Mouse (Mus musculus) hindbrain, embryonic 14.5 days (tissue): ENCODE results near the gene Mcub. TPM values are rescaled to one million over a fixed set of nuclear protein-coding genes. Genes with fewer than 3 reads are reported as not detected.

ENCODE experiments used
- ATAC-seq: fragments of 200-750 bp; cut with Nextera tagmentation; 2 replicates; pipeline ENCODE4 v1.8.0; 2017; ENCODE audit warnings: moderate number of reproducible peaks, mild to moderate bottlenecking, moderate TSS enrichment, moderate library complexity; ENCODE audit not compliant: low FRiP score
- DNase-seq: peaks from one replicate; pipeline ENCODE4 v3.0.0-alpha.2; 2015; ENCODE audit warnings: low spot score
- H3K27ac ChIP-seq: fragments of 300-500 bp; sonication (generic); 2 replicates; pipeline ENCODE4 v1.5.1; 2014; ENCODE audit warnings: mild to moderate bottlenecking, moderate library complexity
- H3K27me3 ChIP-seq: fragments of 300-500 bp; sonication (generic); 2 replicates; pipeline ENCODE4 v1.6.1; 2014; ENCODE audit warnings: mild to moderate bottlenecking, low read length, mixed read lengths; ENCODE audit not compliant: control insufficient read depth, insufficient read depth
- H3K36me3 ChIP-seq: fragments of 300-500 bp; sonication (generic); replicated peaks from 2 replicates; pipeline ENCODE4 v1.6.1; 2014; ENCODE audit not compliant: control insufficient read depth, insufficient read depth
- H3K4me1 ChIP-seq: fragments of 300-500 bp; sonication (generic); replicated peaks from 2 replicates; pipeline ENCODE4 v1.6.1; 2014; ENCODE audit warnings: antibody characterized with exemption, low read length, mixed read lengths; ENCODE audit not compliant: control insufficient read depth, insufficient read depth
- H3K4me2 ChIP-seq: fragments of 300-500 bp; sonication (generic); replicated peaks from 2 replicates; pipeline ENCODE4 v1.6.1; 2014; ENCODE audit warnings: mild to moderate bottlenecking, moderate library complexity
- H3K4me3 ChIP-seq: fragments of 300-500 bp; sonication (generic); replicated peaks from 2 replicates; pipeline ENCODE4 v1.5.1; 2014; ENCODE audit warnings: mild to moderate bottlenecking, low read length
- H3K9ac ChIP-seq: fragments of 300-500 bp; sonication (generic); 2 replicates; pipeline ENCODE4 v1.6.1; 2014
- H3K9me3 ChIP-seq: fragments of 300-500 bp; sonication (generic); 2 replicates; pipeline ENCODE4 v1.6.1; 2016; ENCODE audit warnings: low read length; ENCODE audit not compliant: control insufficient read depth
- WGBS: fragments of 180-500 bp; shearing (Covaris S2); extraction: QIAGEN DNeasy Blood & Tissue Kit; methylation state at CpG from one replicate; pipeline ENCODE4 v1.1.7; 2014; 5-methylcytosine and 5-hydroxymethylcytosine counted together
- polyA plus RNA-seq: library from polyadenylated mRNA; unstranded; fragments of >200 nt; fragmentation: Nextera tagmentation; extraction: Ambion mirVana; gene quantifications from 2 replicates; pipeline ENCODE4 v1.2.1, GENCODE M21; 2014

Gene Mcub
- 5.2 and 5.4 TPM in 2 replicates for polyA plus RNA-seq

- 1% methylated on average over 62 of the region's 63 CpGs for WGBS
- Histone ChIP-seq H3K4me2 (peak within 1 kb of the TSS; percentile 95), H3K27ac (0 out of 2 replicates have a peak within 1 kb of the TSS, but pooled peaks have one; percentile 32), H3K27me3 (peaks cover 23% of the 10 kb centered on the region), H3K4me3 (peak within 1 kb of the TSS; percentile 56), H3K36me3 (no peaks in the 10 kb centered on the region), H3K9ac (peak within 1 kb of the TSS; percentile 63), H3K4me1 (peaks cover 10% of the 10 kb centered on the region), H3K9me3 (no peaks in the 10 kb centered on the region)
- ATAC-seq, result peak; percentile 69
- DNase-seq, result no peak
Observed at GRCm38 (mm10) chr3:129969432-129970395, at the start of gene Mcub. Mcub (minus strand) TSS chr3:129970206.

GRCm38 (mm10) chr3:130012943-130013342, 42.9 kb upstream of the Mcub start:
- Histone ChIP-seq H3K27ac (no peak overlapping the region), H3K27me3 (no peaks in the 10 kb centered on the region), H3K4me3 (no peak overlapping the region), H3K4me2 (no peak overlapping the region), H3K4me1 (no peaks in the 10 kb centered on the region), H3K9me3 (no peaks in the 10 kb centered on the region), H3K36me3 (peaks cover 21% of the 10 kb centered on the region), H3K9ac (no peak overlapping the region)
- 86% methylated on average over 2 of the region's 2 CpGs for WGBS
- DNase-seq (no peak), ATAC-seq (no peak)

- no peak overlapping the region for H3K27ac ChIP-seq
- H3K9me3 ChIP-seq, result no peaks in the 10 kb centered on the region
- H3K9ac ChIP-seq, result no peak overlapping the region
- peaks cover 32% of the 10 kb centered on the region for H3K36me3 ChIP-seq
- no peaks in the 10 kb centered on the region for H3K4me1 ChIP-seq
- ATAC-seq (no peak), DNase-seq (no peak)
- no peak overlapping the region for H3K4me3 ChIP-seq
- WGBS, result 81% methylated on average over 1 of the region's 1 CpGs
- H3K4me2 ChIP-seq, result no peak overlapping the region
- H3K27me3 ChIP-seq, result no peaks in the 10 kb centered on the region
Observed at GRCm38 (mm10) chr3:130011236-130011635, 41.2 kb upstream of the Mcub start.

- no peak overlapping the region for H3K4me2 ChIP-seq
- DNase-seq (no peak), ATAC-seq (no peak)
- no peak overlapping the region for H3K4me3 ChIP-seq
- H3K36me3 ChIP-seq, result peaks cover 77% of the 10 kb centered on the region
- WGBS, result 90% methylated on average over 7 of the region's 7 CpGs
- H3K27ac ChIP-seq, result no peak overlapping the region
- H3K9me3 ChIP-seq, result no peaks in the 10 kb centered on the region
- H3K4me1 ChIP-seq, result no peaks in the 10 kb centered on the region
- no peak overlapping the region for H3K9ac ChIP-seq
- H3K27me3 ChIP-seq, result no peaks in the 10 kb centered on the region
Observed at GRCm38 (mm10) chr3:130006141-130006540, 36.1 kb upstream of the Mcub start.

GRCm38 (mm10) chr3:130000926-130001325, 30.9 kb upstream of the Mcub start:
- no peak for DNase-seq
- peaks cover 97% of the 10 kb centered on the region for H3K36me3 ChIP-seq
- no peaks in the 10 kb centered on the region for H3K4me1 ChIP-seq
- H3K4me3 ChIP-seq, result no peak overlapping the region
- no peak overlapping the region for H3K27ac ChIP-seq
- 96% methylated on average over 11 of the region's 11 CpGs for WGBS
- no peaks in the 10 kb centered on the region for H3K9me3 ChIP-seq
- H3K4me2 ChIP-seq, result no peak overlapping the region
- no peaks in the 10 kb centered on the region for H3K27me3 ChIP-seq
- no peak overlapping the region for H3K9ac ChIP-seq
- no peak for ATAC-seq

- Histone ChIP-seq H3K36me3 (peaks cover 96% of the 10 kb centered on the region), H3K9me3 (no peaks in the 10 kb centered on the region), H3K4me1 (no peaks in the 10 kb centered on the region), H3K4me3 (no peak overlapping the region), H3K27ac (no peak overlapping the region), H3K27me3 (no peaks in the 10 kb centered on the region), H3K9ac (no peak overlapping the region), H3K4me2 (no peak overlapping the region)
- WGBS, result 95% methylated on average over 6 of the region's 6 CpGs
- DNase-seq, result no peak
- no peak for ATAC-seq
Observed at GRCm38 (mm10) chr3:129998526-129998925, 28.5 kb upstream of the Mcub start.

GRCm38 (mm10) chr3:129998001-129998400, 28.0 kb upstream of the Mcub start:
- no peak overlapping the region for H3K27ac ChIP-seq
- no peak overlapping the region for H3K9ac ChIP-seq
- WGBS, result 89% methylated on average over 7 of the region's 7 CpGs
- DNase-seq, result no peak
- no peak overlapping the region for H3K4me3 ChIP-seq
- no peaks in the 10 kb centered on the region for H3K27me3 ChIP-seq
- H3K36me3 ChIP-seq, result peaks cover 96% of the 10 kb centered on the region
- no peaks in the 10 kb centered on the region for H3K9me3 ChIP-seq
- ATAC-seq, result no peak
- no peaks in the 10 kb centered on the region for H3K4me1 ChIP-seq
- H3K4me2 ChIP-seq, result no peak overlapping the region

GRCm38 (mm10) chr3:129997324-129997723, 27.3 kb upstream of the Mcub start:
- peaks cover 96% of the 10 kb centered on the region for H3K36me3 ChIP-seq
- DNase-seq, result no peak
- no peaks in the 10 kb centered on the region for H3K9me3 ChIP-seq
- H3K27ac ChIP-seq, result no peak overlapping the region
- H3K4me3 ChIP-seq, result no peak overlapping the region
- H3K27me3 ChIP-seq, result no peaks in the 10 kb centered on the region
- no peaks in the 10 kb centered on the region for H3K4me1 ChIP-seq
- H3K9ac ChIP-seq, result no peak overlapping the region
- 92% methylated on average over 3 of the region's 3 CpGs for WGBS
- no peak overlapping the region for H3K4me2 ChIP-seq
- ATAC-seq, result no peak

GRCm38 (mm10) chr3:129987297-129987696, 17.3 kb upstream of the Mcub start:
- Histone ChIP-seq H3K9me3 (no peaks in the 10 kb centered on the region), H3K4me1 (no peaks in the 10 kb centered on the region), H3K36me3 (peaks cover 95% of the 10 kb centered on the region), H3K27me3 (no peaks in the 10 kb centered on the region), H3K27ac (no peak overlapping the region), H3K4me3 (no peak overlapping the region), H3K9ac (no peak overlapping the region), H3K4me2 (no peak overlapping the region)
- no peak for ATAC-seq
- DNase-seq, result no peak
- WGBS, result 97% methylated on average over 13 of the region's 13 CpGs
